Mouse (Mus musculus): Measurements from ENCODE around the gene Zfp385a.

- no peak for TF ChIP-seq POLR2A (IDR thresholded peaks at IDR 0.05; ENCODE audit: borderline replicate concordance, extremely low read depth, low read depth, low read length)
- no peak for TF ChIP-seq CTCF (IDR thresholded peaks at IDR 0.05; ENCODE audit: insufficient read depth, low read length)
Measured at GRCm38 (mm10) chr15:103299644-103300043, 40.2 kb downstream of the Zfp385a start.
